ENCODE assay signal across 34 mouse cellular contexts in genomic region chr11:76610948-76611347, GRCm38 (mm10).
"Had no signal": no experiment of that assay in that cellular context is flagged by ENCODE, and none has a peak within 500 bp of the region (broad histone marks: within the 10 kb centered on the region; RNA-seq: fewer than 3 reads in every experiment).

No protein-coding gene starts in this region.

- ATAC-seq: hindbrain, embryonic 16.5 days; hindbrain, postnatal 0 days; inflammation-experienced regulatory T-cells, adult 6 months; intestine, embryonic 15.5 days; intestine, embryonic 16.5 days had no signal

- H3K27ac ChIP-seq: heart, embryonic 10.5 days; heart, embryonic 13.5 days; heart, embryonic 15.5 days; hindbrain, embryonic 10.5 days; hindbrain, embryonic 12.5 days; hindbrain, embryonic 13.5 days; hindbrain, embryonic 14.5 days; hindbrain, embryonic 15.5 days; hindbrain, postnatal 0 days; intestine, embryonic 15.5 days; kidney, embryonic 15.5 days; kidney, postnatal 0 days; layer of hippocampus, adult 2 months; left cerebral cortex, adult 2 months had no signal

- H3K27me3 ChIP-seq: heart, embryonic 13.5 days; heart, embryonic 15.5 days; hindbrain, embryonic 12.5 days; hindbrain, embryonic 13.5 days; hindbrain, embryonic 15.5 days; intestine, embryonic 15.5 days; kidney, embryonic 15.5 days had no signal

- H3K4me1 ChIP-seq: intestine, embryonic 15.5 days had no signal

- H3K9me3 ChIP-seq: heart, embryonic 10.5 days; heart, embryonic 12.5 days; heart, embryonic 13.5 days; heart, embryonic 15.5 days; hindbrain, embryonic 10.5 days; hindbrain, embryonic 12.5 days; hindbrain, embryonic 13.5 days; hindbrain, embryonic 15.5 days; intestine, embryonic 15.5 days; kidney, embryonic 15.5 days had no signal

- H3K4me2 ChIP-seq: heart, embryonic 11.5 days; heart, embryonic 12.5 days; heart, embryonic 13.5 days; heart, embryonic 15.5 days; hindbrain, embryonic 12.5 days; hindbrain, embryonic 13.5 days; hindbrain, embryonic 14.5 days; hindbrain, embryonic 15.5 days; intestine, embryonic 15.5 days; kidney, embryonic 15.5 days had no signal

- DNase-seq: heart, postnatal 10 days; heart, postnatal 14 days; heart, postnatal 36 days; heart, postnatal 4 days; kidney, adult 11 months; kidney, adult 18-20 months; kidney, adult 8-10 months; kidney, adult 9 months; kidney, postnatal 10 days; kidney, postnatal 14 days; kidney, postnatal 25 days; kidney, postnatal 36 days; kidney, postnatal 4 days; layer of hippocampus, adult 9-11 months; layer of hippocampus, postnatal 36 days had no signal

- H3K36me3 ChIP-seq: heart, embryonic 10.5 days; heart, embryonic 12.5 days; heart, embryonic 13.5 days; heart, embryonic 15.5 days; hindbrain, embryonic 10.5 days; hindbrain, embryonic 12.5 days; hindbrain, embryonic 13.5 days; hindbrain, embryonic 15.5 days; intestine, embryonic 15.5 days had no signal

- H3K4me3 ChIP-seq: heart, embryonic 10.5 days; heart, embryonic 12.5 days; heart, embryonic 13.5 days; heart, embryonic 15.5 days; hindbrain, embryonic 10.5 days; hindbrain, embryonic 12.5 days; hindbrain, embryonic 13.5 days; hindbrain, embryonic 15.5 days; intestine, embryonic 15.5 days; kidney, embryonic 15.5 days; layer of hippocampus, adult 2 months; left cerebral cortex, adult 2 months had no signal

- H3K9ac ChIP-seq: heart, embryonic 12.5 days; heart, embryonic 13.5 days; heart, embryonic 15.5 days; hindbrain, embryonic 12.5 days; hindbrain, embryonic 13.5 days; hindbrain, embryonic 14.5 days; hindbrain, embryonic 15.5 days; intestine, embryonic 15.5 days; kidney, embryonic 15.5 days had no signal
